19 mouse cellular contexts compared by ENCODE assay signal in genomic region chr1:131423061-131423460, GRCm38 (mm10).
DNase-seq lines count a peak whose midpoint lies in the region; ATAC-seq and TF ChIP-seq lines count a peak whose summit lies in the region.
"Had no signal": no experiment of that assay in that cellular context is flagged by ENCODE, and none has a peak within 500 bp of the region (broad histone marks: within the 10 kb centered on the region; RNA-seq: fewer than 3 reads in every experiment).

No protein-coding gene starts in this region.

- H3K9me3 ChIP-seq in lung, postnatal 0 days (ENCODE audit: low read length) = no peaks in the 10 kb centered on the region
- H3K9me3 ChIP-seq: embryonic facial prominence, embryonic 12.5 days; hindbrain, embryonic 12.5 days; limb, embryonic 13.5 days; liver, embryonic 15.5 days; midbrain, embryonic 12.5 days; neural tube, embryonic 12.5 days had no signal

- 65% methylated on average over 3 of the region's 3 CpGs for WGBS in lung, postnatal 0 days

- intact Hi-C loops in left cerebral cortex, postnatal 14 days (cut with DNase I) = no loop called here

- no peak overlapping the region for H3K4me3 ChIP-seq in lung, postnatal 0 days (ENCODE audit: low read depth, low read length)
- H3K4me3 ChIP-seq: embryonic facial prominence, embryonic 12.5 days; hindbrain, embryonic 12.5 days; limb, embryonic 13.5 days; liver, embryonic 15.5 days; midbrain, embryonic 12.5 days; neural tube, embryonic 12.5 days had no signal

- H3K27me3 ChIP-seq in lung, postnatal 0 days (replicated peaks; ENCODE audit: insufficient read depth, low read length) = no peaks in the 10 kb centered on the region
- H3K27me3 ChIP-seq: embryonic facial prominence, embryonic 12.5 days; hindbrain, embryonic 12.5 days; limb, embryonic 13.5 days; liver, embryonic 15.5 days; midbrain, embryonic 12.5 days; neural tube, embryonic 12.5 days had no signal

- H3K9ac ChIP-seq in lung, postnatal 0 days (replicated peaks; ENCODE audit: low read depth) = no peak overlapping the region
- H3K9ac ChIP-seq: embryonic facial prominence, embryonic 12.5 days; hindbrain, embryonic 12.5 days; limb, embryonic 13.5 days; liver, embryonic 15.5 days; midbrain, embryonic 12.5 days; neural tube, embryonic 12.5 days had no signal

- H3K36me3 ChIP-seq in lung, postnatal 0 days (ENCODE audit: insufficient read depth, low read length) = no peaks in the 10 kb centered on the region
- H3K36me3 ChIP-seq: embryonic facial prominence, embryonic 12.5 days; hindbrain, embryonic 12.5 days; limb, embryonic 13.5 days; liver, embryonic 15.5 days; midbrain, embryonic 12.5 days; neural tube, embryonic 12.5 days had no signal

- no peak for TF ChIP-seq CTCF in lung, postnatal 0 days (IDR thresholded peaks at IDR 0.05)

- H3K27ac ChIP-seq in lung, postnatal 0 days (ENCODE audit: low read length) = no peak overlapping the region
- H3K27ac ChIP-seq: embryonic facial prominence, embryonic 12.5 days; hindbrain, embryonic 12.5 days; limb, embryonic 13.5 days; liver, embryonic 15.5 days; midbrain, embryonic 12.5 days; neural tube, embryonic 12.5 days had no signal

- 0 out of 2 replicates have a peak, but pooled peaks cover 2% of the 10 kb centered on the region for H3K4me1 ChIP-seq in lung, postnatal 0 days (ENCODE audit: insufficient read depth, low read depth, low read length)

- TF ChIP-seq EP300 in lung, postnatal 0 days (IDR thresholded peaks at IDR 0.05) = no peak

- no peak overlapping the region for H3K4me2 ChIP-seq in lung, postnatal 0 days (replicated peaks; ENCODE audit: low read depth, low read length)
- H3K4me2 ChIP-seq: embryonic facial prominence, embryonic 12.5 days; heart, embryonic 11.5 days; hindbrain, embryonic 12.5 days; limb, embryonic 13.5 days; liver, embryonic 15.5 days; midbrain, embryonic 12.5 days; neural tube, embryonic 12.5 days had no signal

- ATAC-seq in lung, postnatal 0 days = no peak
- ATAC-seq in erythroblast, adult 5-6 weeks (replicated peaks; ENCODE audit: low FRiP score, poor library complexity, severe bottlenecking) = no peak
- ATAC-seq: forebrain, embryonic 14.5 days; inflammation-experienced regulatory T-cells, adult 6 months had no signal

- DNase-seq in kidney, adult 18-20 months = peak; percentile 18
- no peak for DNase-seq in kidney, adult 8-10 months
- DNase-seq in ovary, postnatal 14 days (ENCODE audit: low spot score) = peak; percentile 6
- no peak for DNase-seq in ovary, postnatal 36 days (ENCODE audit: low spot score)
- DNase-seq in lung, postnatal 0 days (ENCODE audit: low spot score) = peak; percentile 39
- DNase-seq in left cerebral cortex, postnatal 14 days (ENCODE audit: low spot score in 2 of 2) = no peak
- DNase-seq: cerebellum, postnatal 10 days; heart, postnatal 14 days; thymus, postnatal 25 days had no signal

Comparison
In these comparisons a context has a peak if more than half of its experiments do, and no peak if none do; other contexts are left out.
1. DNase-seq: peak in kidney, adult 18-20 months (single experiment), ovary, postnatal 14 days (single experiment) and lung, postnatal 0 days (single experiment); none in kidney, adult 8-10 months (0 of 2), ovary, postnatal 36 days (single experiment) and left cerebral cortex, postnatal 14 days (0 of 2).